Mouse (Mus musculus) cerebellum, adult 18-20 months (tissue): ENCODE measurements at regions not wholly inside any gene's neighbourhood (a gene's known extent, or its start where the extent isn't known, plus 50 kb on each side); places are given as distances from the start of the nearest gene placed in this dataset.
"Not testable (repeated sequence)": the region's sequence is repeated elsewhere in the genome, so short reads cannot be mapped to it uniquely, and the experiment has no call there.

Experiments used
- DNase-seq, 2 experiments: peaks; one replicate each; pipeline ENCODE4 v3.0.0; 2021

- DNase-seq: no peak
Measured at GRCm38 (mm10) chr1:31612944-31613343, 390.3 kb downstream of the Pih1d3 start.

- DNase-seq: not testable (repeated sequence)
Measured at GRCm38 (mm10) chr1:31615219-31615618, 392.6 kb downstream of the Pih1d3 start.

- DNase-seq: not testable (repeated sequence)
Measured at GRCm38 (mm10) chr1:31616229-31616946, 393.8 kb downstream of the Pih1d3 start.

- no peak for DNase-seq
Measured at GRCm38 (mm10) chr1:31634353-31634752, 411.7 kb downstream of the Pih1d3 start.

GRCm38 (mm10) chr1:31636575-31637356 is 414.1 kb downstream of the Pih1d3 start:
- DNase-seq: no peak

GRCm38 (mm10) chr1:31645116-31645515 is 422.5 kb downstream of the Pih1d3 start:
- DNase-seq: peak; percentile 36 to 51

- no peak for DNase-seq
Measured at GRCm38 (mm10) chr1:31678586-31678985, 455.9 kb downstream of the Pih1d3 start.
